Comparison of ENCODE assay signal across 8 mouse cellular contexts in the genomic region with DNA sequence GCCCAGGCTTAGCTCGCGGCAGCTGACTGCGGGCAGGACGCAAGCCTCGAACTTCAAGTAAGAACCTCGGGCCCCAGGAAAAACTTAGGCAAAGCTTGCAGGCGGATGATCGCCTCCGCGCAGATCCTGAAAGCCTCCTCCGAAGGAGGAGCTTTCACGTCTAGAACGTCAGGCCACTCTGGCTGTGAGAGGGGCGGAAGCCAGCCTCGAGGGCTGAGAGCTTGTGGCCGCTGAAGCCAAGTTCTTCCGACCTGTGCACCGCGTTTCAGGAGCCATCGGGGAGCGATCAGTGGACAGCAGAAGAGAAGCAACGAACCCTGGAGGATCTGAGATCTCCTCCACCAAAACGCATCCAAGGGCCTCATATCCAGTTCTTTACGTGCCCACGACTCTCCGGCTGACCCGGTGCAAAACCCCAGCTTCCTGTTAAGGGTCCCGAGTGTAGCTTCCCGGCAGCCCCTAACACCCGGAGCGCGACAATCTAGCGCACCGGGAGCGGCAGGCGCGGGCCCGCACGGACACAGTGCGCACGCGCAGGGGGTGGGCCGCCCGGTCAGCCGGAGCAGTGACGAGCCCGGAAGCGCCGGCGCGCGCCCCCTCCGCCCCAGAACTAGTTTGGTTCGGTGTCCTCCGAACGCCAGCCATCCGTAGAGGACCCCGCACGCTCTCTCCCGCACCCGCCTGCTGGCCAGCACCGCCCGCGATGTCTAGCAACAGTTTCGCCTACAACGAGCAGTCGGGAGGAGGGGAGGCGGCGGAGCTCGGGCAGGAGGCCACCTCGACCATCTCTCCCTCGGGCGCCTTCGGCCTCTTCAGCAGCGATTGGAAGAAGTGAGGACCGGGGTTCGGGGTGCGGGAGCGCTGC. TPM values are rescaled to one million over a fixed set of nuclear protein-coding genes. Genes with fewer than 3 reads are reported as not detected.
DNase-seq lines count a peak whose midpoint lies in the region; ATAC-seq lines count a peak whose summit lies in the region.

Gene Ap3b1 (plus strand): TSS at position 560 of the 865 bp plus-strand sequence.

- H3K36me3 ChIP-seq in hindbrain, embryonic 14.5 days (replicated peaks; ENCODE audit: control insufficient read depth, insufficient read depth): no peaks in the 10 kb centered on the region
- H3K36me3 ChIP-seq in macrophage (ENCODE audit: inconsistent target): peaks cover 9% of the 10 kb centered on the region

- peak within 1 kb of the TSS; percentile 67 for H3K4me3 ChIP-seq in hindbrain, embryonic 14.5 days (replicated peaks; ENCODE audit: low read length)
- H3K4me3 ChIP-seq in macrophage (ENCODE audit: inconsistent target): peak within 1 kb of the TSS; percentile 70

- H3K27me3 ChIP-seq in hindbrain, embryonic 14.5 days (ENCODE audit: control insufficient read depth, insufficient read depth, low read length): no peaks in the 10 kb centered on the region

- peak within 1 kb of the TSS; percentile 71 for H3K27ac ChIP-seq in hindbrain, embryonic 14.5 days
- H3K27ac ChIP-seq in macrophage: peak within 1 kb of the TSS; percentile 89

- peak within 1 kb of the TSS; percentile 72 for H3K9ac ChIP-seq in hindbrain, embryonic 14.5 days

- H3K4me1 ChIP-seq in hindbrain, embryonic 14.5 days (replicated peaks; ENCODE audit: control insufficient read depth, insufficient read depth, low read length): peaks cover 16% of the 10 kb centered on the region

- H3K79me2 ChIP-seq in macrophage (ENCODE audit: inconsistent target): peaks cover 45% of the 10 kb centered on the region

- peak; percentile 85 for DNase-seq in T-cell, adult 2 months (ENCODE audit: low spot score)
- peak; percentile 90 to 94 for DNase-seq in cerebellum, postnatal 25 days
- DNase-seq in frontal cortex, postnatal 25 days (ENCODE audit: low spot score in 2 of 2): peak; percentile 72 to 82
- peak; percentile 88 for DNase-seq in hindbrain, embryonic 14.5 days (ENCODE audit: low spot score)
- DNase-seq in left cerebral cortex, adult 18-20 months (ENCODE audit: low spot score in 2 of 2): peak; percentile 87 to 93
- DNase-seq in right cerebral cortex, adult 18-20 months: peak; percentile 90
- peak; percentile 73 for DNase-seq in urinary bladder, postnatal 10 days (ENCODE audit: low spot score)

- no peaks in the 10 kb centered on the region for H3K9me3 ChIP-seq in hindbrain, embryonic 14.5 days (ENCODE audit: control insufficient read depth, low read length)

- under 1% methylated on average over 79 of the region's 79 CpGs for WGBS in hindbrain, embryonic 14.5 days
- WGBS in macrophage (ENCODE audit: missing documents): under 1% methylated on average over 79 of the region's 79 CpGs

- peak; percentile 95 for ATAC-seq in hindbrain, embryonic 14.5 days (ENCODE audit: low FRiP score)

- peak within 1 kb of the TSS; percentile 75 for H3K4me2 ChIP-seq in hindbrain, embryonic 14.5 days (replicated peaks)

RNA-seq across cellular contexts. Expression of gene Ap3b1, which starts in this region (rescaled TPM):
- 27.3 and 32.6 TPM in 2 replicates for polyA plus RNA-seq in hindbrain, embryonic 14.5 days (2014; fragmentation: Nextera tagmentation; extraction: Ambion mirVana)
- total RNA-seq in left cerebral cortex, adult 18-20 months (2021): 10 to 100 TPM; 44.5 to 48.7 TPM
- total RNA-seq in macrophage (2018; cell fraction: chromatin; rRNA removed): 100 to 1,000 TPM; 142 to 277 (median 184) TPM
- 100 to 1,000 TPM; 101 to 144 (median 115) TPM for total RNA-seq in macrophage (2018; cell fraction: cytosol; rRNA removed)
- 100 to 1,000 TPM in 20 of 26 experiments, 10 to 100 TPM in 6; 88.8 to 199 (median 110) TPM for total RNA-seq in macrophage (2018; cell fraction: nucleus; rRNA removed)
- 86.0 to 169 TPM (median 89.4 TPM) in 3 replicates for polyA plus RNA-seq in macrophage (2018)

Comparison
In these comparisons a context has a peak if more than half of its experiments do, and no peak if none do; other contexts are left out.
1. Peak in every context shown above with its lines: DNase-seq, ATAC-seq, H3K4me3 ChIP-seq and H3K27ac ChIP-seq.